Mouse (Mus musculus) midbrain, embryonic 13.5 days (tissue): ENCODE results near the gene Gm9767. TPM values are rescaled to one million over a fixed set of nuclear protein-coding genes. Genes with fewer than 3 reads are reported as not detected.

Experiments used
- ATAC-seq: fragments of 200-750 bp; cut with Nextera tagmentation; 2 replicates; pipeline ENCODE4 v1.8.0; 2017; ENCODE audit warnings: mild to moderate bottlenecking, moderate TSS enrichment, moderate library complexity
- H3K27ac ChIP-seq: fragments of 300-500 bp; sonication (generic); 2 replicates; pipeline ENCODE4 v1.5.1; 2015; ENCODE audit warnings: inconsistent platforms, mild to moderate bottlenecking, moderate library complexity
- H3K27me3 ChIP-seq: fragments of 300-500 bp; sonication (generic); 2 replicates; pipeline ENCODE4 v1.6.1; 2015; ENCODE audit warnings: mild to moderate bottlenecking, inconsistent platforms
- H3K36me3 ChIP-seq: fragments of 300-500 bp; sonication (generic); 2 replicates; pipeline ENCODE4 v1.6.1; 2015; ENCODE audit warnings: mild to moderate bottlenecking, inconsistent platforms
- H3K4me1 ChIP-seq: fragments of 300-500 bp; sonication (generic); replicated peaks from 2 replicates; pipeline ENCODE4 v1.6.1; 2015; ENCODE audit warnings: inconsistent platforms
- H3K4me2 ChIP-seq: fragments of 300-500 bp; sonication (generic); replicated peaks from 2 replicates; pipeline ENCODE4 v1.6.1; 2015; ENCODE audit warnings: moderate library complexity, mild to moderate bottlenecking, inconsistent platforms
- H3K4me3 ChIP-seq: fragments of 300-500 bp; sonication (generic); replicated peaks from 2 replicates; pipeline ENCODE4 v1.5.1; 2015; ENCODE audit warnings: mild to moderate bottlenecking, inconsistent platforms
- H3K9ac ChIP-seq: fragments of 300-500 bp; sonication (generic); replicated peaks from 2 replicates; pipeline ENCODE4 v1.6.1; 2015; ENCODE audit warnings: mild to moderate bottlenecking, inconsistent platforms
- H3K9me3 ChIP-seq: fragments of 300-500 bp; sonication (generic); 2 replicates; pipeline ENCODE4 v1.6.1; 2016; ENCODE audit warnings: mild to moderate bottlenecking, inconsistent platforms
- WGBS: fragments of 180-500 bp; shearing (Covaris S2); methylation state at CpG from one replicate; pipeline ENCODE4 v1.1.7; 2015; 5-methylcytosine and 5-hydroxymethylcytosine counted together
- polyA plus RNA-seq: library from polyadenylated mRNA; unstranded; fragments of >200 nt; fragmentation: Nextera tagmentation; extraction: Ambion mirVana; gene quantifications from 2 replicates; pipeline ENCODE4 v1.2.1, GENCODE M21; 2015

The Gm9767 gene
- polyA plus RNA-seq, 1 experiment from 2014 or later = 1.3 TPM

DNA sequence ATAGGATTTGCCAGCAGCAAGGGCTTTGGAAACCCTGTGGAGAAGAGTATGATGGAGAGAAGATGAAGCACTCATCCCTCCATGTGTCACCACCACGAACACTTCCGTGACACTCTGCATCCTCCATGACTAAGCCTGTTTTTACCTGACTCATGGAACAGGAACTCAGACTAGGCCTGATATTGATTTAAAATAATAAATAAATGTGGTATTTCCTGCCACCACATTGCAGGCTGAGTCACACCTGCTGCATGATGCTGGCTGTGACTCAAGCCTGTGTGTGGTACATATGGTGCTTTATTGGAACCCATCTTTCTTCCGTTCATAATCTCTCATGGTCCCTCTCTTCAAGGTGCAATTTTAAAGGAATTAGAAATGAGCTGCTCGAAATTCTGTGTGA, 36.4 kb downstream of the Gm9767 start:
- Histone ChIP-seq H3K36me3 (no peaks in the 10 kb centered on the region), H3K4me3 (no peak overlapping the region), H3K27ac (no peak overlapping the region), H3K9me3 (no peaks in the 10 kb centered on the region), H3K4me2 (no peak overlapping the region), H3K9ac (no peak overlapping the region), H3K4me1 (no peaks in the 10 kb centered on the region), H3K27me3 (no peaks in the 10 kb centered on the region)
- WGBS = 77% methylated on average over 4 of the region's 4 CpGs
- no peak for ATAC-seq

- Histone ChIP-seq H3K27ac (no peak overlapping the region), H3K9me3 (no peaks in the 10 kb centered on the region), H3K9ac (no peak overlapping the region), H3K27me3 (no peaks in the 10 kb centered on the region), H3K4me2 (no peak overlapping the region), H3K4me3 (no peak overlapping the region), H3K4me1 (no peaks in the 10 kb centered on the region), H3K36me3 (no peaks in the 10 kb centered on the region)
- WGBS = 84% methylated on average over 6 of the region's 6 CpGs
- ATAC-seq = no peak
Measured at GRCm38 (mm10) chr10:26119067-26119821, 41.2 kb downstream of the Gm9767 start.

DNA sequence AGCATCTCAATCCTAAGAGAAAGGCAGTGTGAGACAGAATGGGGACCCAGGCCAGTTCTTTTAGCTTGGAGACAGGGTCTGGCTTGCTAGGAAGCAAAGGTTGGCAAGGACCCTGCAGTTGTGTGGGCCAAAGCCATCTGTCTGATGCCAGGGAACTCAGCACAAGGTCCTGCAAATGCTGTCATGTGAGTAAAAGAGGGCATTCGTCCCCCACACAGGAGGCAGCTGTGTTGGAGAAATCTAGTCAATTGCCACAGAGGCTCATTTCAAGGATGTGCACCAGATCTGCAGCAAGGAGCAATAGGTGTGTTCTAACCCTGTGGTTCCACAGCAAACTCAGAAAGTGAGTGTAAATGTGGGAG, 41.7 kb downstream of the Gm9767 start:
- ATAC-seq = no peak

More for the DNA sequence above, 41.7 kb downstream of the Gm9767 start:
- Histone ChIP-seq H3K4me2 (no peak overlapping the region), H3K4me1 (no peaks in the 10 kb centered on the region), H3K9me3 (no peaks in the 10 kb centered on the region), H3K27me3 (no peaks in the 10 kb centered on the region), H3K9ac (no peak overlapping the region), H3K4me3 (no peak overlapping the region), H3K36me3 (no peaks in the 10 kb centered on the region), H3K27ac (no peak overlapping the region)
- WGBS = 84% methylated on average over 1 of the region's 1 CpGs

Other genes starting within 250 kb of the Gm9767 start
- 31.2 and 34.6 TPM in 2 replicates for gene Tmem200a, start 797 bp downstream of the Gm9767 start, polyA plus RNA-seq
- gene Samd3, start 151.5 kb downstream of the Gm9767 start, polyA plus RNA-seq = 0.98 and 2.4 TPM in 2 replicates